Mouse (Mus musculus) heart, adult 11 months (tissue): ENCODE measurements at regions not wholly inside any gene's neighbourhood (a gene's known extent, or its start where the extent isn't known, plus 50 kb on each side); places are given as distances from the start of the nearest gene placed in this dataset.

Source experiments
- DNase-seq: peaks from one replicate; pipeline ENCODE4 v3.0.0; 2022

GRCm38 (mm10) chr16:12516834-12517685 is 533.1 kb downstream of the Shisa9 start:
- no peak for DNase-seq

GRCm38 (mm10) chr16:12518264-12518663 is 534.4 kb downstream of the Shisa9 start:
- no peak for DNase-seq

GRCm38 (mm10) chr16:12521711-12522476 is 538.0 kb downstream of the Shisa9 start:
- DNase-seq: peak; percentile 12

GRCm38 (mm10) chr16:12548462-12548861 is 561.0 kb upstream of the Ercc4 start:
- DNase-seq: no peak

- DNase-seq: no peak
Observed at GRCm38 (mm10) chr16:12588889-12589288, 520.6 kb upstream of the Ercc4 start.

GRCm38 (mm10) chr16:12608259-12608658 is 501.2 kb upstream of the Ercc4 start:
- DNase-seq: no peak

- DNase-seq: peak; percentile 36
Observed at GRCm38 (mm10) chr16:12611106-12611505, 498.4 kb upstream of the Ercc4 start.

GRCm38 (mm10) chr16:12617781-12618180 is 491.7 kb upstream of the Ercc4 start:
- DNase-seq: peak; percentile 63

- peak; percentile 31 for DNase-seq
Observed at GRCm38 (mm10) chr16:12632533-12632932, 477.0 kb upstream of the Ercc4 start.

GRCm38 (mm10) chr16:12638971-12639640 is 470.4 kb upstream of the Ercc4 start:
- DNase-seq: peak; percentile 69

- DNase-seq: peak; percentile 45
Observed at GRCm38 (mm10) chr16:12643053-12643452, 466.4 kb upstream of the Ercc4 start.

- DNase-seq: peak; percentile 45
Observed at GRCm38 (mm10) chr16:12644621-12645020, 464.9 kb upstream of the Ercc4 start.

- peak; percentile 24 for DNase-seq
Observed at GRCm38 (mm10) chr16:12652180-12652579, 457.3 kb upstream of the Ercc4 start.

- DNase-seq: peak; percentile 61
Observed at GRCm38 (mm10) chr16:12673656-12674055, 435.8 kb upstream of the Ercc4 start.

- peak; percentile 1 for DNase-seq
Observed at GRCm38 (mm10) chr16:12681474-12681873, 428.0 kb upstream of the Ercc4 start.

- DNase-seq: peak; percentile 67
Observed at GRCm38 (mm10) chr16:12685816-12686215, 423.7 kb upstream of the Ercc4 start.

- peak; percentile 52 for DNase-seq
Observed at GRCm38 (mm10) chr16:12691776-12692175, 417.7 kb upstream of the Ercc4 start.

GRCm38 (mm10) chr16:12692739-12693292 is 416.7 kb upstream of the Ercc4 start:
- peak; percentile 90 for DNase-seq

GRCm38 (mm10) chr16:12693346-12693745 is 416.1 kb upstream of the Ercc4 start:
- DNase-seq: peak; percentile 51

- peak; percentile 62 for DNase-seq
Observed at GRCm38 (mm10) chr16:12694646-12695045, 414.8 kb upstream of the Ercc4 start.

GRCm38 (mm10) chr16:12696939-12697621 is 412.4 kb upstream of the Ercc4 start:
- DNase-seq: peak; percentile 92

GRCm38 (mm10) chr16:12699557-12699956 is 409.9 kb upstream of the Ercc4 start:
- DNase-seq: peak; percentile 42
